In the genomic region with DNA sequence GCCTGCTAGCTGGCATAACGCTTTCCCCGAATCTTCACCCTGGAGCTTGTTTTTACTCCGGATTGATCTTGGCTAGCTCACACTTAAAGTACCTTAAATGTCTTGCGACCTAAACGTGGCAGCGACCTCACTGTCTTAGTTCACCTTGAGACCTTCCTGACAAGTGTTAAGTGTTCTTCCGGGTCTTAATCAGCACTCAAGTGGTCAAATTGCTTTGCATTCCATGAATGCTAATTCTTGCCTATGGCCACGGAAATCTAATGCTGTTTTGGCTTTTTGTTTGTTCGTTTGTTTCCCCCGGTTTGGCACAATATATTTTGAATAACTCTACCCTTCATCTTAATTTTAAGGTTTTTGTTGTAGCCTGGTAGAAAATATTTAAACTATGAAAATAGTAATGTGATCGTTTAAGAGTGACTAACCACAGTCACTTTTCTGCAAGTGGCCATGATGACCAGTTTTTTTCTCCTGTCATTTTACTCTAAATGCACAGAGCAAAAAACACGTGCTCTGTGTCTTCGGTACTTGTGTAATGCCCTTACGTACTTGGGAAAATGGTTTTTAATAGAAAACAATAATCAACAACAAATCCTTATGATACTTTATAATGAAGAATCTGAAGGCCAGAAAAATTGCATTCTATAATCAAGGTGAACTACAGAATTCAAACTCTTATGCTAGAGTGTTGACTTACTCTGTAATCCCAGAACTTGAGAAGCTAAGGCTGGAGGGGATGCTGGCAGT, we compare ENCODE assay signal across 8 mouse cellular contexts. TPM values are rescaled to one million over a fixed set of nuclear protein-coding genes. Genes with fewer than 3 reads are reported as not detected.
DNase-seq lines count a peak whose midpoint lies in the region; ATAC-seq lines count a peak whose summit lies in the region.

No protein-coding gene starts in this region.

- peak overlapping the region; percentile 71 for H3K4me2 ChIP-seq in lung, embryonic 15.5 days
- peak overlapping the region; percentile 52 for H3K4me2 ChIP-seq in embryonic facial prominence, embryonic 12.5 days (replicated peaks)
- peak overlapping the region; percentile 75 for H3K4me2 ChIP-seq in intestine, embryonic 16.5 days (ENCODE audit: low read depth, low read length)
- peak overlapping the region; percentile 77 for H3K4me2 ChIP-seq in neural tube, embryonic 15.5 days

- 18% methylated on average over 14 of the region's 14 CpGs for WGBS in lung, embryonic 15.5 days
- 20% methylated on average over 14 of the region's 14 CpGs for WGBS in embryonic facial prominence, embryonic 12.5 days
- 18% methylated on average over 14 of the region's 14 CpGs for WGBS in intestine, embryonic 16.5 days
- 22% methylated on average over 14 of the region's 14 CpGs for WGBS in neural tube, embryonic 15.5 days

- peaks cover 9% of the 10 kb centered on the region for H3K4me1 ChIP-seq in lung, embryonic 15.5 days
- peaks cover 5% of the 10 kb centered on the region for H3K4me1 ChIP-seq in embryonic facial prominence, embryonic 12.5 days
- no peaks in the 10 kb centered on the region for H3K4me1 ChIP-seq in intestine, embryonic 16.5 days (ENCODE audit: control insufficient read depth, insufficient read depth, low read length)
- H3K4me1 ChIP-seq in neural tube, embryonic 15.5 days = peaks cover 11% of the 10 kb centered on the region

- H3K36me3 ChIP-seq in lung, embryonic 15.5 days = peaks cover 5% of the 10 kb centered on the region
- peaks cover 8% of the 10 kb centered on the region; the same call in 1 of the 2 replicates for H3K36me3 ChIP-seq in embryonic facial prominence, embryonic 12.5 days
- H3K36me3 ChIP-seq in intestine, embryonic 16.5 days (ENCODE audit: control insufficient read depth, insufficient read depth, low read length) = 0 out of 2 replicates have a peak, but pooled peaks cover 3% of the 10 kb centered on the region
- peaks cover 7% of the 10 kb centered on the region for H3K36me3 ChIP-seq in neural tube, embryonic 15.5 days

- DNase-seq in lung, postnatal 36 days = no peak
- no peak for DNase-seq in gastrocnemius, adult 8-10 months (ENCODE audit: low spot score in 2 of 2)
- DNase-seq in adrenal gland, adult 2 months = no peak
- DNase-seq in kidney, adult 9 months = no peak

- ATAC-seq in lung, embryonic 15.5 days (ENCODE audit: borderline replicate concordance, extremely low read depth, low FRiP score, low TSS enrichment) = no peak
- ATAC-seq in embryonic facial prominence, embryonic 12.5 days (ENCODE audit: insufficient number of reproducible peaks, insufficient read depth, low FRiP score, low TSS enrichment) = no peak
- ATAC-seq in intestine, embryonic 16.5 days = peak; percentile 32
- no peak for ATAC-seq in neural tube, embryonic 15.5 days (ENCODE audit: low FRiP score)

- H3K9me3 ChIP-seq in lung, embryonic 15.5 days = no peaks in the 10 kb centered on the region
- H3K9me3 ChIP-seq in embryonic facial prominence, embryonic 12.5 days = no peaks in the 10 kb centered on the region
- H3K9me3 ChIP-seq in intestine, embryonic 16.5 days (ENCODE audit: control insufficient read depth, low read length) = no peaks in the 10 kb centered on the region
- H3K9me3 ChIP-seq in neural tube, embryonic 15.5 days (replicated peaks) = no peaks in the 10 kb centered on the region

- H3K4me3 ChIP-seq in lung, embryonic 15.5 days = peak overlapping the region; percentile 71
- H3K4me3 ChIP-seq in embryonic facial prominence, embryonic 12.5 days = peak overlapping the region; percentile 70
- H3K4me3 ChIP-seq in intestine, embryonic 16.5 days (ENCODE audit: low read length) = peak overlapping the region; percentile 56
- H3K4me3 ChIP-seq in neural tube, embryonic 15.5 days (replicated peaks) = peak overlapping the region; percentile 93

- peak overlapping the region; percentile 48 for H3K9ac ChIP-seq in lung, embryonic 15.5 days
- H3K9ac ChIP-seq in embryonic facial prominence, embryonic 12.5 days = peak overlapping the region; percentile 55; the same call in 1 of the 2 replicates
- H3K9ac ChIP-seq in intestine, embryonic 16.5 days (ENCODE audit: low read depth, low read length) = peak overlapping the region; percentile 70
- peak overlapping the region; percentile 59 for H3K9ac ChIP-seq in neural tube, embryonic 15.5 days (replicated peaks)

- H3K27me3 ChIP-seq in lung, embryonic 15.5 days = no peaks in the 10 kb centered on the region
- H3K27me3 ChIP-seq in embryonic facial prominence, embryonic 12.5 days = no peaks in the 10 kb centered on the region
- H3K27me3 ChIP-seq in intestine, embryonic 16.5 days (replicated peaks; ENCODE audit: control insufficient read depth, insufficient read depth, low read length) = no peaks in the 10 kb centered on the region
- no peaks in the 10 kb centered on the region for H3K27me3 ChIP-seq in neural tube, embryonic 15.5 days (replicated peaks)

- peak overlapping the region; percentile 84 for H3K27ac ChIP-seq in lung, embryonic 15.5 days
- H3K27ac ChIP-seq in embryonic facial prominence, embryonic 12.5 days = peak overlapping the region; percentile 76
- H3K27ac ChIP-seq in intestine, embryonic 16.5 days (ENCODE audit: low read length) = peak overlapping the region; percentile 91
- H3K27ac ChIP-seq in neural tube, embryonic 15.5 days (replicated peaks) = peak overlapping the region; percentile 96

RNA-seq across cellular contexts. Expression of a gene that starts 0.9 kb away (rescaled TPM):
- 27.3 and 27.9 TPM in 2 replicates for polyA plus RNA-seq in lung, embryonic 15.5 days (2015; fragmentation: Nextera tagmentation; extraction: Ambion mirVana)
- polyA plus RNA-seq in embryonic facial prominence, embryonic 12.5 days (2016; fragmentation: Nextera tagmentation; extraction: Ambion mirVana) = 36.8 and 44.2 TPM in 2 replicates
- polyA plus RNA-seq in intestine, embryonic 16.5 days (2015; fragmentation: Nextera tagmentation; extraction: Ambion mirVana) = 26.6 and 33.2 TPM in 2 replicates
- polyA plus RNA-seq in neural tube, embryonic 15.5 days (2015; fragmentation: Nextera tagmentation; extraction: Ambion mirVana) = 34.2 and 34.4 TPM in 2 replicates
- total RNA-seq in gastrocnemius, adult 8-10 months (2022) = 10 to 100 TPM in 3 of 4 experiments, 1 to 10 TPM in 1; 9.1 to 11.8 (median 10.5) TPM
- total RNA-seq in adrenal gland, adult 2 months (2021) = 10 to 100 TPM; 44.2 to 53.6 TPM
- 4.1 and 5.4 TPM in 2 replicates for polyA plus RNA-seq in adrenal gland, adult 2 months (2012; rRNA removed)

RNA-seq across cellular contexts. Expression of a gene that starts 17.1 kb away (rescaled TPM):
- 13.2 and 13.6 TPM in 2 replicates for polyA plus RNA-seq in lung, embryonic 15.5 days (2015; fragmentation: Nextera tagmentation; extraction: Ambion mirVana)
- polyA plus RNA-seq in embryonic facial prominence, embryonic 12.5 days (2016; fragmentation: Nextera tagmentation; extraction: Ambion mirVana) = 8.8 and 9.5 TPM in 2 replicates
- polyA plus RNA-seq in intestine, embryonic 16.5 days (2015; fragmentation: Nextera tagmentation; extraction: Ambion mirVana) = 9.5 and 9.7 TPM in 2 replicates
- polyA plus RNA-seq in neural tube, embryonic 15.5 days (2015; fragmentation: Nextera tagmentation; extraction: Ambion mirVana) = 9.0 and 10.7 TPM in 2 replicates
- total RNA-seq in gastrocnemius, adult 8-10 months (2022) = 1 to 10 TPM; 2.6 to 4.7 (median 3.1) TPM
- 10 to 100 TPM; 18.4 to 22.9 TPM for total RNA-seq in adrenal gland, adult 2 months (2021)
- polyA plus RNA-seq in adrenal gland, adult 2 months (2012; rRNA removed) = 10.2 and 10.9 TPM in 2 replicates

RNA-seq across cellular contexts. Expression of a gene that starts 29.7 kb away (rescaled TPM):
- polyA plus RNA-seq in lung, embryonic 15.5 days (2015; fragmentation: Nextera tagmentation; extraction: Ambion mirVana) = 232 and 243 TPM in 2 replicates
- polyA plus RNA-seq in embryonic facial prominence, embryonic 12.5 days (2016; fragmentation: Nextera tagmentation; extraction: Ambion mirVana) = 198 and 215 TPM in 2 replicates
- 184 and 212 TPM in 2 replicates for polyA plus RNA-seq in intestine, embryonic 16.5 days (2015; fragmentation: Nextera tagmentation; extraction: Ambion mirVana)
- polyA plus RNA-seq in neural tube, embryonic 15.5 days (2015; fragmentation: Nextera tagmentation; extraction: Ambion mirVana) = 402 and 424 TPM in 2 replicates
- 100 to 1,000 TPM; 233 to 311 (median 280) TPM for total RNA-seq in gastrocnemius, adult 8-10 months (2022)
- total RNA-seq in adrenal gland, adult 2 months (2021) = 100 to 1,000 TPM; 203 to 209 TPM
- polyA plus RNA-seq in adrenal gland, adult 2 months (2012; rRNA removed) = 77.9 and 85.9 TPM in 2 replicates
